In genomic region chr15:103303916-103304615, GRCm38 (mm10) we compare ENCODE assay signal across 8 mouse cellular contexts. TPM values are rescaled to one million over a fixed set of nuclear protein-coding genes. Genes with fewer than 3 reads are reported as not detected.
A peak's percentile ranks its signal among the peaks of the same experiment; 100 is the strongest.
DNase-seq lines count a peak whose midpoint lies in the region; ATAC-seq lines count a peak whose summit lies in the region.

No protein-coding gene starts in this region.

- peak overlapping the region; percentile 67 for H3K4me3 ChIP-seq in heart, embryonic 10.5 days
- peak overlapping the region; percentile 38 for H3K4me3 ChIP-seq in midbrain, embryonic 11.5 days (ENCODE audit: low read depth, low read length)

- H3K27me3 ChIP-seq in heart, embryonic 10.5 days (ENCODE audit: insufficient read depth, poor library complexity, severe bottlenecking): peaks cover 10% of the 10 kb centered on the region
- H3K27me3 ChIP-seq in midbrain, embryonic 11.5 days (ENCODE audit: control insufficient read depth, insufficient read depth, low read length): no peaks in the 10 kb centered on the region; the same call in 1 of the 2 replicates

- peak overlapping the region; percentile 77 for H3K9ac ChIP-seq in midbrain, embryonic 11.5 days (ENCODE audit: low read length)

- H3K9me3 ChIP-seq in heart, embryonic 10.5 days: no peaks in the 10 kb centered on the region
- H3K9me3 ChIP-seq in midbrain, embryonic 11.5 days (ENCODE audit: control insufficient read depth, low read length): no peaks in the 10 kb centered on the region

- peaks cover 80% of the 10 kb centered on the region for H3K4me1 ChIP-seq in heart, embryonic 10.5 days
- peaks cover 67% of the 10 kb centered on the region for H3K4me1 ChIP-seq in midbrain, embryonic 11.5 days (ENCODE audit: control insufficient read depth, insufficient read depth, low read length)

- H3K27ac ChIP-seq in heart, embryonic 10.5 days: peak overlapping the region; percentile 93
- H3K27ac ChIP-seq in midbrain, embryonic 11.5 days (ENCODE audit: low read depth, low read length): peak overlapping the region; percentile 99

- peak overlapping the region; percentile 75 for H3K4me2 ChIP-seq in midbrain, embryonic 11.5 days

- WGBS in heart, embryonic 10.5 days: 7% methylated on average over 8 of the region's 8 CpGs
- WGBS in midbrain, embryonic 11.5 days: 7% methylated on average over 8 of the region's 8 CpGs

- ATAC-seq in midbrain, embryonic 11.5 days (ENCODE audit: low FRiP score): no peak
- no peak for ATAC-seq in megakaryocyte progenitor cell, adult 5-6 weeks (replicated peaks; ENCODE audit: poor library complexity)

- H3K36me3 ChIP-seq in heart, embryonic 10.5 days: peaks cover 5% of the 10 kb centered on the region; the same call in 1 of the 2 replicates
- no peaks in the 10 kb centered on the region for H3K36me3 ChIP-seq in midbrain, embryonic 11.5 days (ENCODE audit: control insufficient read depth, insufficient read depth, low read length)

- DNase-seq in heart, embryonic 10.5 days (ENCODE audit: low spot score): no peak
- no peak for DNase-seq in heart, adult 8-10 months (ENCODE audit: low spot score)
- DNase-seq in brain, adult 2 months (ENCODE audit: low read depth, low spot score): peak; percentile 48
- peak; percentile 17 for DNase-seq in heart, postnatal 4 days
- peak; percentile 93 for DNase-seq in midbrain, embryonic 11.5 days (ENCODE audit: low spot score, missing footprints)
- no peak for DNase-seq in adrenal gland, postnatal 4 days (ENCODE audit: low spot score in 2 of 2)
- no peak for DNase-seq in layer of hippocampus, adult 18-20 months (ENCODE audit: low spot score in 2 of 2)

RNA-seq across cellular contexts. Expression of gene Gpr84, which starts 6.3 kb away (rescaled TPM):
- 0.35 TPM in 1 of 2 replicates, not detected in the other for polyA plus RNA-seq in heart, embryonic 10.5 days (2016; fragmentation: Nextera tagmentation; extraction: Ambion mirVana)
- not detected for total RNA-seq in heart, adult 8-10 months (2022)
- not detected for total RNA-seq in heart, postnatal 4 days (2021)
- polyA plus RNA-seq in midbrain, embryonic 11.5 days (2014; fragmentation: Nextera tagmentation; extraction: Ambion mirVana): 0.12 and 0.23 TPM in 2 replicates
- total RNA-seq in megakaryocyte progenitor cell, adult 5-6 weeks (2015): 1.8 and 3.4 TPM in 2 replicates
- 1.8 and 2.3 TPM in 2 replicates for total RNA-seq in megakaryocyte progenitor cell, adult 5-6 weeks (2017)
- total RNA-seq in adrenal gland, postnatal 4 days (2021): not detected
- total RNA-seq in layer of hippocampus, adult 18-20 months (2021): under 1 TPM; 0.54 to 0.63 TPM

RNA-seq across cellular contexts. Expression of gene Copz1, which starts 31.6 kb away (rescaled TPM):
- 220 and 264 TPM in 2 replicates for polyA plus RNA-seq in heart, embryonic 10.5 days (2016; fragmentation: Nextera tagmentation; extraction: Ambion mirVana)
- 10 to 100 TPM; 48.9 to 55.0 (median 49.4) TPM for total RNA-seq in heart, adult 8-10 months (2022)
- total RNA-seq in heart, postnatal 4 days (2021): 10 to 100 TPM; 88.7 to 91.2 TPM
- polyA plus RNA-seq in midbrain, embryonic 11.5 days (2014; fragmentation: Nextera tagmentation; extraction: Ambion mirVana): 286 and 307 TPM in 2 replicates
- total RNA-seq in megakaryocyte progenitor cell, adult 5-6 weeks (2015): 245 and 256 TPM in 2 replicates
- total RNA-seq in megakaryocyte progenitor cell, adult 5-6 weeks (2017): 75.9 and 91.4 TPM in 2 replicates
- total RNA-seq in adrenal gland, postnatal 4 days (2021): 100 to 1,000 TPM; 132 to 140 TPM
- total RNA-seq in layer of hippocampus, adult 18-20 months (2021): 100 to 1,000 TPM in 1 of 2 experiments, 10 to 100 TPM in 1; 97.0 to 100 TPM

RNA-seq across cellular contexts. Expression of gene Zfp385a, which starts 35.8 kb away (rescaled TPM):
- polyA plus RNA-seq in heart, embryonic 10.5 days (2016; fragmentation: Nextera tagmentation; extraction: Ambion mirVana): 8.9 and 15.8 TPM in 2 replicates
- 1 to 10 TPM; 6.7 to 9.5 (median 8.8) TPM for total RNA-seq in heart, adult 8-10 months (2022)
- total RNA-seq in heart, postnatal 4 days (2021): 10 to 100 TPM; 21.9 to 22.0 TPM
- polyA plus RNA-seq in midbrain, embryonic 11.5 days (2014; fragmentation: Nextera tagmentation; extraction: Ambion mirVana): 19.4 and 24.3 TPM in 2 replicates
- total RNA-seq in megakaryocyte progenitor cell, adult 5-6 weeks (2015): 11.5 and 12.4 TPM in 2 replicates
- total RNA-seq in megakaryocyte progenitor cell, adult 5-6 weeks (2017): 2.0 and 3.2 TPM in 2 replicates
- 10 to 100 TPM; 22.5 to 29.7 TPM for total RNA-seq in adrenal gland, postnatal 4 days (2021)
- total RNA-seq in layer of hippocampus, adult 18-20 months (2021): 10 to 100 TPM; 43.7 to 49.8 TPM

RNA-seq across cellular contexts. Expression of gene Nfe2, which starts 45.9 kb away (rescaled TPM):
- 15.2 and 19.4 TPM in 2 replicates for polyA plus RNA-seq in heart, embryonic 10.5 days (2016; fragmentation: Nextera tagmentation; extraction: Ambion mirVana)
- total RNA-seq in heart, adult 8-10 months (2022): 1 to 10 TPM in 2 of 4 experiments, under 1 TPM in 2; 0.31 to 2.6 (median 0.88) TPM
- total RNA-seq in heart, postnatal 4 days (2021): 1 to 10 TPM; 1.0 to 1.1 TPM
- 6.8 and 6.9 TPM in 2 replicates for polyA plus RNA-seq in midbrain, embryonic 11.5 days (2014; fragmentation: Nextera tagmentation; extraction: Ambion mirVana)
- 115 and 140 TPM in 2 replicates for total RNA-seq in megakaryocyte progenitor cell, adult 5-6 weeks (2015)
- 126 and 148 TPM in 2 replicates for total RNA-seq in megakaryocyte progenitor cell, adult 5-6 weeks (2017)
- 1 to 10 TPM; 5.8 to 8.9 TPM for total RNA-seq in adrenal gland, postnatal 4 days (2021)
- total RNA-seq in layer of hippocampus, adult 18-20 months (2021): not detected

Comparison
In these comparisons a context has a peak if more than half of its experiments do, and no peak if none do; other contexts are left out.
1. DNase-seq: peak in brain, adult 2 months (single experiment), heart, postnatal 4 days (single experiment) and midbrain, embryonic 11.5 days (single experiment); none in heart, embryonic 10.5 days (single experiment), heart, adult 8-10 months (single experiment), adrenal gland, postnatal 4 days (0 of 2) and layer of hippocampus, adult 18-20 months (0 of 2).